Mouse (Mus musculus) left cerebral cortex, adult 9 months (tissue): Measurements from ENCODE around the gene Ddi1.
"Not testable (repeated sequence)": the region's sequence is repeated elsewhere in the genome, so short reads cannot be mapped to it uniquely, and the experiment has no call there.

Experiments
- DNase-seq, 2 experiments: peaks; one replicate each; pipeline ENCODE4 v3.0.0; 2022; ENCODE audit warnings: low spot score in 2 of 2

Ddi1 gene

DNA sequence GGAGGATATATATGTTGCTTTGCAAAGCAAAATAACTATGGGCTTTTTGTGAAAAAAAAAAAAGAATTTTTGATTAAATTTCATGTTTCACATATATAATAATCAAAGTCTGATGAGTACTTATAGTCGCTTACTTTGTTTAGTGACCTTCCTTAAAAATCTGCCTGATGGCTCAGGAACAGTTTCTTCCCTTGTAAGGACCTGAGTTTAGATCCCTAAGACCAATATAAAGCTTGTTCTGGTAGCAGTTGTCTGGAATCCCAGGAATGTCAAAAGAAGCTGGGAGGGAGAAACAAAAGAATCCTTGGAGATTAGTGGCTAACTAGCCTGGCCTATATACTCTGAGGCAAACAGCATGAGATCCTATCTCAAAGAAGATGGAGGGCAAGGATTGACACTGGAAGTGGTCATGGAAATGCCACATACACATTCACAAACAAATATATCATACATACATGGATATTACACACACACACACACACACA, at the start of gene Ddi1:
TSS of gene Ddi1 (minus strand) at position 51 of the 485 bp plus-strand sequence.
- DNase-seq: no peak

DNA sequence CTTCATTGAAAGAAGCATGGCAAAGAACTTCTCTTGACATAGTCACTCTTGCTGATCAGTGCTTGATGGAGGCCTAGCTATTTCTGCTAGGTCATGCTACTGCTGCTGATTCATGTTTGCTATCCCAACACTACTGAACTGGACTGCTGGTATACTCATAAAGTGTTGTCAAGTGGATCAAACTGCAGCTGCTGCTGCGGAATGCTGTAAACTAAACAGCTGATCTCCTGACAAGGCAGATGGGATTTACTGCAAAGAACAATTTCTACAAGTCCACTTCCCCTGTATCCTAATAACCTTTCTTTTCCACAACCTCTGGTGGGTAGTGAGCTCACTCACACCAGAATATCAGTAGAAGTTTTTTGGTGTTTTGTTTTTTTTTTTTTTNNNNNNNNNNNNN, 47.5 kb upstream of the Ddi1 start:
- DNase-seq: no peak

DNA sequence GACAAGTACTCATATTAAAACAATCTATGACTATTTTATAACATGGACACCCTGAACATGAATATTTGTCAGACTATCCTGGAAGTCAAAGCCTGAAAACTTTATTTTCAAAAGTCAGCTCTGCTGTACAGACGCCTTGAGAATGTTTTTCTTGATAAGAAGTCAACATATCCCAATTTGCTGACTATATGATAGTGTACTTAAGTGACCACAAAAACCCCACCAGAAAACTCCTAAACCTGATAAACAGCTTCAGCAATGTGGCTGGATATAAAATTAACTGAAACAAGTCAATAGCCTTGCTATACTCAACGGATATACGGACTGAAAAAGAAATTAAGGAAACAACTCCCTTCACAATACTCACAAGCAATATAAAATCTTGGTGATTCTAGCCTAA, 36.2 kb upstream of the Ddi1 start:
- no peak for DNase-seq

DNA sequence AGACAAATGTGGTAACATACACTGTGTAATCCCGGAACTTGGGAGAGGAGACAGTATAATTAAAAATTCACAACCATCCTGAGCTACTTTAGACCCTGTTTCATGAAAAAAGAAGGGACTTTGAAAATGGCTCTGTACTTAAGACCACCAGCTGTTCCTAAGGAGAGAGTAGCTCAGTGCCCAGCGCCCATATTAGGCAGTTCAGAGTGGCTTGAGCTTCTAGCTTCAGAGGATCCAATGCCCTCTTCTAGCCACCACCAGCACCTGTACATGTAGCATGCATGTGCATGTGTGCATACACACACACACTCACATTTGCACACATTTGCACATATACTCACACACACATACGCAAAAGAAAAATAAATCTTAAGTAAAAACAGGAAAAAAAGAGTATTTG, 34.9 kb upstream of the Ddi1 start:
- no peak for DNase-seq

DNA sequence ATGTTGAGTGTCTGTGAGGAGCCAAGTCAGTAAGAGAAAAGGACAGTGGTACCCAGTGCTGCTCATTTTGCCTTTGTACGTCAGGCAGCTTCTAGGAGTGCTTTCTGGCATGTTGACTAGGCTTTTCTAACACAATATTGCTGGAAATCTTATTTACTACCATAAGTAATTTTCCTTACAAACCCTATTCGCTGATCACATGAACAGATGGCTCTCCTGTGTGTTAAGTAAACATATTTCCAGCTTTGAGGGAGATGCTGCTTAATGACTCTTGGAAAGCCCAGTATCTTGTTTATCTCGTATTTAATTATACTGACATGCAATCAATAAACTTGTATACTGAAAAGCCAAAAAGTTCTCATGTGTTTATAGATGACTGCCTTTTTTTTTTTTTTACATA, 32.4 kb upstream of the Ddi1 start:
- no peak for DNase-seq

DNA sequence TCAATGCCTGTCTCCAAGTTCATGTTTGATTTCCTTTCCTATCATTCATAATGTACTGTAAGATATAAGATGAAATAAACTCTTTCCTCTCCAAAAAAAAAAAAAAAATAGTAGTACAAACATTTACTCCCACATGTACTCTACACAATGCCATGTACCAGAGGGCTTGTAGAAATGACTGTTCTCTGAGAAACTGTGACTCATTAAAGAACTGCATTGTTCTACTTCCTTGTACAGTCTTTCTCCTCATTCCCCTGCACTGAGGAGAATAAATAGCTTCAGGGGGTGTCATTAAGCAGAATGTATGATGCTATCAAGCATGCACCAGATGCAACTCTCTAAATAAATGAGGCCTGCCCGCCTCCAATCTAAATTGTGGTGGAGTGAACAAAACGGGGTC, 28.9 kb upstream of the Ddi1 start:
- no peak for DNase-seq

DNA sequence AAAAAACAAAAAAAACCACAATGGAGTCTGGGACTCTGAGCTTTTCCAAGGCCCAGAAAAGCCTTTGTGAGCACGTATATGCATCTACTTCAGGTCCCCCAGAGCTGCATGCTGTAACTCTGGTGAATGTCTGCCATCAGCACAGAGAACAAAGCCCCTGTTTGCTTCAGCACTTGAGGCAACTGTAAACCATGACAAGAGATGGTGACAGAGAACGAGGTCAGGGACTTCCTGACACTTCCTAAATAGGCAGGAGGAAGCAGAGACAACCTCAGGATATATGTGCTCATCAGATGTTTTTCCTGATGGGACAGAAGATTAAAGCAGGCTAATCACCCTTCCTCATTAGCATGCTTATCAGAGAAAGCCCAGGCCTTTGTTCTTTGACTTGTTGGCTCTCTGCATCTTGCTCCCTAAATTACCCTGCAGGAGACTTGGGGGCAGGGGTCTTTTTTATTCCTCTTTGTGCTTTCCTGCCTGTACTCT, 19.6 kb upstream of the Ddi1 start:
- no peak for DNase-seq

DNA sequence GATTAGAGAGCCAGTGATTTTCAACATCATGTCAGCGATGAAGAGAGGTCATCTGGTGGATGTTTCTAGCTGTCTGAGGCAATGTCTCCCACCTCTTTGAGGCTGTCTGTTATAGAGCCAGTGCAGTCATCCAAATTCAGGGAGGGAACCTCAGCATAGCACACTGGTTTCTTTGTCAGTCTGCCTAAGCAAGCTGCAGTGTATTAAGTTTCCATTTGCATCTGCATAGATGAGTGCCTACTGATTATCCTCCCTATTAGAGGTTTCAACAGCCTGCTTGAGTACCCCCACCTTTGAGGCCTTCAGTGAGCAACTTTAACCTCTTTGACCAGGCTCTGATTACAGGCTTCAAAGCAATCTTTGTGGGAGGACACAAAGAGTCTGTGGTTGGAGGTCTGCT, 17.1 kb upstream of the Ddi1 start:
- DNase-seq: no peak

DNA sequence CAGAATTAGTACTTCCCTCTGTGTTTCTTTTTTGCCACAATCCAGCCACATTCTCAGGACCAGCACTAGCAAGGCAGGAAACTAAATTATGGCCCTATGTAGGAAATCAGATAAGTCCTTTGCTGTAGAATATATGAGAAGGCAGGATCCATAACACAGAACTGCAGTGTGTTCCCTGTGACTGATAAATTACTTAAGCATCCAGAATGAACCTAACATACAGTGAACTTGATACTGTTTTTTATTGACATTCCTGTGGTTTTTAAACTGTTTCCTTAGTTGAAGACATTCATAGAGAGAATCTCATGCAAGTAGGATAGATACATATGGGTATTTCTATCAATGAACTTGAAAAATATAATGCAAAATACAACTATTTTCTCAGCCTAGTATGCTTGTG, 7.9 kb upstream of the Ddi1 start:
- no peak for DNase-seq

DNA sequence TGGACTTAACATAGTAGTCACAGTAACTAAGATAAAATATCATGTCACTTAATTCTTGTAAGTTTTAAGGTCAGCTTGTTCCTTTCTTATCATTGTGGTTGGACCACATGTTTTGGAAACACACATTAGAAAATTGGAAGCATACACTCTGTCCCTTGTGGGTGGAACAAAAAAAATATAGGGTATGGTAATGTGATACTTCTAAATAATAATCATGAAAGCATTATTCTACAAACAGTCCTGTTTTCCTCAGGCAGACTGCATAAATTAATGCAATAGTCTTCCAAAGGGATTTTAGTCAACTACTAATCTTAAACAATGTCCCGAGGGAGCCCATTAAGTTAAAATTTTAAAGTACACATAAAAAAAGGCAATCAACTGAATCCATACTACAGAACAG, 6.7 kb upstream of the Ddi1 start:
- no peak for DNase-seq

DNA sequence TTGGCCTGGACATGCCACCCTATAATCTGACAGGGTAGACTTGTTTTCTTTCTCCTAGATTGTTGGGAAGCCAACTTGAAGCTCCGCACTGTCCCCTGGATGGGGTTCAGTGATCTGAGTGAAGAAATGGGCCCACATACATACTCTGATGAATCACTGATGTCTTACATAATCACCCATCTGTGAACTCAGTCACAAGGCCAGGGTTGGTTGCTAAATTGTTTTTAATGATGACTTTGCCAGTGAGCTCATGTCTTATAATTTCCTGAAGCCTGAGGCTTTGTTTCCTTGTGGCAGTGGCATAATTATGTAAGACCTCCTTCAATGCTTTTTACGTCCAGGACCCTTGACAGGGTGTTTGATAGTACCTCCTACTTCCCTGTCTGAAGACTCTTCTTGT, 4.8 kb downstream of the Ddi1 start:
- DNase-seq: no peak

DNA sequence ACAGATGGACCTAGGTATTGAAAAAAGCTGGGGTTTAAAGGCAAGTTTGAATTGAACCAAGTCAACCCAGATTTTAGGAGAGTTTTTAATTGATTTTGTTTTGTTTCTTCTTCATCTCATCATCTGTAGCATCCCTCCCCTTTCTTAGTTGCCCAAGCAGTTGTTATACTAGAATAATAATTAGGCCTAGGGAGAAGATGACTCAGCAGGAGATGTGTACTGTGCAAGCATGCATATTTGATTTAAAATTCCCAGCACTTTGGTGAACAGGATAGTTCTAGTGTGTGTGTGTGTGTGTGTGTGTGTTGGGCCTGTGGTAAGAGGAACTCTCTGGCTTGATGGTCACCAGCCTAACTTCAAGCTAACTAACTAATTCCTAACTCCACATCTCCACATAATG, 12.6 kb downstream of the Ddi1 start:
- no peak for DNase-seq

DNA sequence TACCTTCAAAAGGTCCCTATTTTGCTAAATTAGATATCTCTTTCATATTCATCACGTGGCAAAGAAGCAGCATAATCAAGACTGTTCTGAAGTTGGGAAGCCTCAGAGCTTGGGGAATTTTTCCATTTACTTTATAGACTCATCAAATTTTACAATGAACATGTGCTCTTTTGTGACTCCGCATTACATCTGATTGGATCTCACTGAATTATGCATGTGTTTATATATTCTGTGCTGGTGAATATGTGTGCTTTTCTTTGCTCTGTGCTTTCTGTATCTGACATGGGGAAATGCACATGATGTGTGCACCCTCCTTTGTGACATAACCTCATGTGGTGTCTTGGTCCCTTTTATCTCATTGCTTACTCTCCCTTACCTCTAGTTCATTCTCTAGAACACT, 17.7 kb downstream of the Ddi1 start:
- DNase-seq: no peak

DNA sequence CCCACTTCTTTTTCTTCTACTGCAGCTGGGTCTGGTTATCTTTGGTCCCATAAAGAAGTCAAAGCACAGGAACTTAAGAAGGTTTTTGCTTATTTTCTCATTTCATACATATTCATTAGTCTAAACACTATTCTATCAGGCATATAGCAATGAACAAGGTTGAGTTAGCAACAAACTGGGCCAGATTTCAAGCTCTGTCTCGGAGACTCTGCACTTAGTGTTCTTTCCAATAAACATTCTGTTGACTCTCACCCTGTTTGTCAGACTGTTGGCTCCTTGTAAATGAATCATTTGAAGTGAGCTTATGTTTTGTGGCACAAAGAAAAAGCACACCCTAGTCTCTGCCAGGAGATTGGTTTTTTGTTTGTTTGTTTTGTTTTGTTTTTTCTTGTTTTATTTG, 19.3 kb downstream of the Ddi1 start:
- DNase-seq: no peak

DNA sequence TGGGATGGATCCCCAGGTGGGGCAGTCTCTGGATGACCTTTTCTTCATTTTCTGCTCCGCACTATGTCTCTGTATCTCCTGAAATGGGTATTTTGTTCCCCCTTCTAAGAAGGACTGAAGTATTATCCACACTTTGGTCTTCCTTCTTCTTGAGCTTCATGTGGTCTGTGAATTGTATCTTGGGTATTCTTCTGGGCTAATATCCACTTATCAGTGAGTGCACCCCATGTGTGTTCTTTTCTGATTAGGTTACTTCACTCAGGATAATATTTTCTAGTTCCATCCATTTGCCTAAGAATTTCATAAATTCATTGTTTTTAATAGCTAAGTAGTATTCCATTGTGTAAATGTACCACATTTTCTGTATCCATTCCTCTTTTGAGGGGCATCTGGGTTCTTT, 33.7 kb downstream of the Ddi1 start:
- not testable (repeated sequence) for DNase-seq

DNA sequence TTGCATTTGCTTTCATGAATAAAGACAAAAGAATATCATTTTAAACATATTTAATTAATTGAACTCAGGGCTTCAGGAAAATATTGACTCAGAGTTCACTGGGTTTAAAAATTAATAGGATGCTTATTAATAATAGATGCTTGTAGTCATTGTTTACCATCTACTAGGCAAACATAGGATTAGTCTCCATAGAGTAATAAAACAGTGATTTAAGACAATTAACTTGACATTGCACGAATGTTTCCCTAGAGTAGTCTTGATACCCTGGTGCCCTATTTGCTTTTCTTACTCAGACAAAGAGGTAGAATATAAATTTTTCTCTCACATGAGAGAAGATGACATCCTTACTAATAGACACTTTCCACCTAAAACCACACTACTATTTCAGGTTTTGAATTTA, 52.1 kb downstream of the Ddi1 start:
- no peak for DNase-seq

DNA sequence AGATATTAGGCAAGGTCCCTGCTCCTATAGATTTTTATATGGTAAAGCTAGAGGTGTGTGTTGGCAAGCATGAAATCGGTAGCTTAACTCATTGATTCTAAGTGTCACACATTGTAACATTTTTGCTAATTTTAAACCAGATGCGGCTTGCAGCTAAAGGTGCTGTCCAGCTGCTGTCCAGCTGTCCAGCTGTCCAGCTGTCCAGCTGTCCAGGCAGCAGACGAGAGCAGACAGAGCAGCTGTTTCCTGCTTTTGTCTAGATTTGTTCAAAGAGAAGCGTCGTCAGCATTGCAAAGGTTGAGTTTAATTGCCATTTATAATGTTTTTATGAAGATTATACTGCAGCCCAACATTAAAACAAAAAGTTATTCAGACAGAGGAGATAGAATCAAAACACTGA, 56.8 kb downstream of the Ddi1 start:
- DNase-seq: no peak
